Mouse (Mus musculus) brain, embryonic 14.5 days (tissue): ENCODE measurements around the gene Rdh16. TPM values are rescaled to one million over a fixed set of nuclear protein-coding genes. Genes with fewer than 3 reads are reported as not detected.
"Not testable (repeated sequence)": the region's sequence is repeated elsewhere in the genome, so short reads cannot be mapped to it uniquely, and the experiment has no call there.

ENCODE experiments used
- DNase-seq: peaks from one replicate; pipeline ENCODE4 v3.0.0-alpha.2; 2011; ENCODE audit warnings: low read depth
- CTCF ChIP-seq: fragments of 200-500 bp; IDR thresholded peaks from 2 replicates; pipeline ENCODE4 v1.5.1; 2012; ENCODE audit warnings: inconsistent platforms, mild to moderate bottlenecking, moderate library complexity, borderline replicate concordance; ENCODE audit not compliant: insufficient read depth, insufficient read length; ENCODE audit errors: extremely low read depth
- POLR2A ChIP-seq: fragments of 200-500 bp; IDR thresholded peaks from 2 replicates; pipeline ENCODE4 v1.6.1; 2012; ENCODE audit warnings: mild to moderate bottlenecking, inconsistent platforms, borderline replicate concordance; ENCODE audit not compliant: poor library complexity, insufficient read depth, insufficient read length, severe bottlenecking; ENCODE audit errors: extremely low read depth
- polyA plus RNA-seq: library from polyadenylated mRNA; depleted of rRNA; stranded (reverse); fragments of >200 nt; gene quantifications from 2 replicates; pipeline ENCODE4 v1.2.3, GENCODE M21; 2012; rRNA removed

Gene Rdh16
- 0.03 TPM in 1 of 2 replicates, not detected in the other for polyA plus RNA-seq

GRCm38 (mm10) chr10:127800891-127801290, at the start of gene Rdh16:
Gene Rdh16, plus strand, starts transcription at chr10:127801152.
- DNase-seq: no peak
- TF ChIP-seq CTCF (no peak), POLR2A (no peak)

- no peak for DNase-seq
- TF ChIP-seq POLR2A (no peak), CTCF (no peak)
Measured at GRCm38 (mm10) chr10:127751548-127751947, 49.4 kb upstream of the Rdh16 start, which contains the start of gene Gpr182. Gene Gpr182, minus strand, starts transcription at chr10:127751732.

DNA sequence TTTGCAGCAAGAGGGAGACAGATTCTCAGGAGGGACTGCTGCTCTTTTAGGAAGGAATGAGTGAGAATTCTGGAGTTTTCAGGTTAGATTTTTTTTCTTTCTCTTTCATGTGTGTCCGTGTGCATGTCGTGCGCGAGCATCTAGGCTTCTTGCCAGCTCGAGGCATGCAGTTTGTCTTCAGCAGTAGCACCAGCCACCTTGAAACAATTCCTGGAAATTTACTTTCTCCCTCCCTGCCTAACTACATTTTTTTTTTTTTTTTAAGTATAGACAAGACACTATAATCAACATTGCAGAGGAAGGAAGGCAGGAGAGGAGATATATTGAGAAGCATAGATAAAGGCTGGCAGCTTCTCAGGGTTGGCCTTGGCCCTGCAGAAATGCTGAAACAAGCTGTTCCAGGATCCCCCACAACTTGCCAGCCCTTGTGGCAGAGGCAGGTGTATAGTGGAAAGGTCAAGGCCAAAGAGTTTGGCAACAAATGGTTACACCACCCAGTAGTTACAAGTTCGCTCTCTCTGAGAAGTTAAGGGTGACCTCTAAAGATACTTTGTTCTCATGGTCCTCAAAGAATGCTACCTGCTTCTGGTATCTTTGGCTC, 46.3 kb upstream of the Rdh16 start:
- TF ChIP-seq CTCF (no peak), POLR2A (no peak)
- no peak for DNase-seq

DNA sequence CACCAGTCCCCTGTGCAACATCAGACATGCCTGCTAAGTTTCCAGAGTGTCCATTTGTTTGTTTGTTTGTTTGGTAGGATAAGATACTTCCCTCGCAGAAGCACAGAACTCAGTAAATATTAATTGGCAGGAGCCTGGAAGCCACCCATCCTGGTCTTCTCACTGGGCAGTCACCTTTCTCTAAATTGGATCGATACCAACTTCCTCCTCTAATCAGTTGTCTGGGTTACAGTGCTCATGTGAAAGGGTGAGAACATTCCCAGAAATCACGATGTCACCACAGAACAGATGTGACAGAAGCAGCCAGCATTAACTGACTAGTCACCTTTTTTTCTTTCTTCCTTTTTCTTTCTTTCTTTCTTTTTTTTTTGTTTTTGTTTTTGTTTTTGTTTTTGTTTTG, 45.7 kb upstream of the Rdh16 start:
- no peak for TF ChIP-seq CTCF
- TF ChIP-seq POLR2A: no peak

DNA sequence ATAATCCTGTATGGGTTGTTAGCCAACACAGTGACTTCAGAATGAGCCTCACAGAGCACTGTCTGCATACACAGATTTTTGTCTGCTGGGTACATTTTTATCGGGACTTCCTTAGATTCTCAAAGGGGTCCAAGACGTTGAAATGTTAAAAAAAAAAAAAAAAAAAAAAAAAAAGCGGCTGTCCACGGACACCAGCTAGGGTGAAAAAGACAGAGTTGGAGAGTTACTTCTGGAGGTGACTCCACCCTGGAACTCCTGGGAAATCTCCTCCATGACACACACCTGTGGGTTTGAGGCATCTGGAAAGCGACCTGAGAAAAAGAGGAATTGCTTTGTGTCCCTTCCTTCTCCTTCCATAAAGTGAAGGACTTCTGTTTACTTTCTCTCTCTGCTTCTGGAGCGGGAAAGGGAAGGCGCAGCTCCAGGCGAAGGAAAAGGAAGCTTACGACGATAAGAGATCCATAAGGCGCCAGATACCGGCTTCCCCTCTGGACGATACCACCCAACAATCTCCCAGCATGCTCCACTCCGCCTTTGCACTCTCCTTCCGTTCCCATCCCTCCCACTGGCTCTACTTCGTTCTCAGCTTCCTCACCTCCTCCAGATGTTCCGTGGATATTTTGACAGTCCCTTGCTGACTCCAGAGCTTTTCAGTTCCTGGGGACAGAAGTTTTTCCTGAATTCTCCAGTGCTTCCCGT, 45.0 kb upstream of the Rdh16 start:
- TF ChIP-seq POLR2A (no peak), CTCF (no peak)
- DNase-seq: no peak

More for the DNA sequence above, 45.7 kb upstream of the Rdh16 start:
- DNase-seq: no peak

GRCm38 (mm10) chr10:127759181-127760110, 41.5 kb upstream of the Rdh16 start, which contains the start of the genes Rdh1 and Rdh16f1:
Gene Rdh1, plus strand, starts transcription at chr10:127759721.
Gene Rdh16f1, plus strand, starts transcription at chr10:127759787.
- DNase-seq: no peak
- TF ChIP-seq POLR2A: no peak
- no peak for TF ChIP-seq CTCF

GRCm38 (mm10) chr10:127762926-127763325, 38.0 kb upstream of the Rdh16 start:
- DNase-seq: not testable (repeated sequence)

GRCm38 (mm10) chr10:127763914-127764680, 36.9 kb upstream of the Rdh16 start:
- TF ChIP-seq CTCF (no peak), POLR2A (no peak)
- DNase-seq: no peak

- no peak for DNase-seq
- no peak for TF ChIP-seq POLR2A
- TF ChIP-seq CTCF: no peak
Measured at GRCm38 (mm10) chr10:127766564-127766963, 34.4 kb upstream of the Rdh16 start.

- TF ChIP-seq CTCF (no peak), POLR2A (no peak)
- no peak for DNase-seq
Measured at GRCm38 (mm10) chr10:127776011-127776410, 24.9 kb upstream of the Rdh16 start, which contains the start of gene Rdh9. Gene Rdh9, plus strand, starts transcription at chr10:127776386.

DNA sequence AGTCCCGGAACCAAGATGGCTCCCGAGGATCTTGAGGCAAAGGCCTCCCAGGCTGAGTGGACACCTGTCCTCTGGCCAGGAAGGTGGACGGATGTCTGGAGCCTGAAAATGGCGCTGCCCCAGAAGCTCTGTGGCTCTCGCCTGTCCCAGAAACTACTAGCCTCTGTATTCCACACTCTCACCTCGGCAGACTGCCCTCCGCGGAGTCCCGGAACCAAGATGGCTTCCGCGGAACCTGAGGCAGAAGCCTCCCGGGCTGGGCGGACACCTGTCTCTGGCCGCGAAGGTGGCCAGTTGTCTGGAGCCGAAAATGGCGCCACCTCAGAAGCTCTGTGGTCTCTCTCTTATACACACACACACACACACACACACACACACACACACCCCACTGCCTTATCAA, 18.6 kb upstream of the Rdh16 start:
- not testable (repeated sequence) for DNase-seq

DNA sequence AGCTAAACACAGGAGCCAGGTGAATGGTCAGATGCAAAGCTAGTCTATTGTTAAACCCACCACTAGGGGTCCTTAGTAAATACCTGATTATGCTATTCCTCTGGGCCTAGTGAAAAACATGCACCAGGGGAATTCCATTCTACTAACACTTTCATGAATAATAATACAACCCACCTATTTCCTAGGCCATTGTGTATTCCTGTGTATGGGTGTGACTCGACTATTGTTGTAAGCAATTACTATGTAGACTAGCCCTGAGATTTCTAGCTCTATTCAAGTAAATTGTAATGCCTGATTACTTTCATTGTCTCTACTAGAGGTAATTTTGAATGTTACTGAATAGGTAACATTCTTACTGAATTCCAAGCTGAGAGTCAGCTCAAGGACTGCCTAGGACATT, 15.5 kb upstream of the Rdh16 start:
- not testable (repeated sequence) for DNase-seq
